Mouse (Mus musculus): ENCODE data around the gene Rnf31. TPM values are rescaled to one million over a fixed set of nuclear protein-coding genes. Genes with fewer than 3 reads are reported as not detected.

Gene Rnf31
- polyA plus RNA-seq (2015; fragmentation: Nextera tagmentation; extraction: Ambion mirVana), result 17.6 and 18.1 TPM in 2 replicates

- Histone ChIP-seq H3K4me3 (ENCODE audit: low read length) (peak within 1 kb of the TSS; percentile 98), H3K4me2 (ENCODE audit: low read depth, low read length) (peak within 1 kb of the TSS; percentile 83), H3K9ac (ENCODE audit: low read length) (peak within 1 kb of the TSS; percentile 91), H3K27me3 (ENCODE audit: control insufficient read depth, insufficient read depth, low read depth, low read length) (no peaks in the 10 kb centered on the region), H3K9me3 (ENCODE audit: control insufficient read depth, low read length) (no peaks in the 10 kb centered on the region), H3K4me1 (replicated peaks; ENCODE audit: control insufficient read depth, insufficient read depth, low read length) (peaks cover 16% of the 10 kb centered on the region), H3K36me3 (ENCODE audit: control insufficient read depth, insufficient read depth, low read length) (peaks cover 22% of the 10 kb centered on the region), H3K27ac (ENCODE audit: low read length) (peak within 1 kb of the TSS; percentile 99)
- ATAC-seq (ENCODE audit: low read depth), result peak; percentile 91
- under 1% methylated on average over 33 of the region's 33 CpGs for WGBS
Measured at GRCm38 (mm10) chr14:55591331-55591891, at the start of gene Rnf31. TSS of gene Rnf31 (plus strand) at chr14:55591708.

GRCm38 (mm10) chr14:55542268-55542667, 49.2 kb upstream of the Rnf31 start:
- H3K27me3 ChIP-seq (ENCODE audit: control insufficient read depth, insufficient read depth, low read depth, low read length), result no peaks in the 10 kb centered on the region
- no peak overlapping the region for H3K27ac ChIP-seq (ENCODE audit: low read length)
- 96% methylated on average over 12 of the region's 12 CpGs for WGBS
- no peak overlapping the region for H3K4me2 ChIP-seq (ENCODE audit: low read depth, low read length)
- no peaks in the 10 kb centered on the region for H3K9me3 ChIP-seq (ENCODE audit: control insufficient read depth, low read length)
- peaks cover 27% of the 10 kb centered on the region for H3K36me3 ChIP-seq (ENCODE audit: control insufficient read depth, insufficient read depth, low read length)
- ATAC-seq (ENCODE audit: low read depth), result no peak
- H3K4me1 ChIP-seq (replicated peaks; ENCODE audit: control insufficient read depth, insufficient read depth, low read length), result peaks cover 12% of the 10 kb centered on the region
- H3K9ac ChIP-seq (ENCODE audit: low read length), result no peak overlapping the region
- H3K4me3 ChIP-seq (ENCODE audit: low read length), result no peak overlapping the region

- Histone ChIP-seq H3K27ac (ENCODE audit: low read length) (no peak overlapping the region), H3K9me3 (ENCODE audit: control insufficient read depth, low read length) (no peaks in the 10 kb centered on the region), H3K9ac (ENCODE audit: low read length) (no peak overlapping the region), H3K27me3 (ENCODE audit: control insufficient read depth, insufficient read depth, low read depth, low read length) (no peaks in the 10 kb centered on the region), H3K4me3 (ENCODE audit: low read length) (no peak overlapping the region), H3K36me3 (ENCODE audit: control insufficient read depth, insufficient read depth, low read length) (peaks cover 44% of the 10 kb centered on the region), H3K4me2 (ENCODE audit: low read depth, low read length) (no peak overlapping the region), H3K4me1 (replicated peaks; ENCODE audit: control insufficient read depth, insufficient read depth, low read length) (peaks cover 12% of the 10 kb centered on the region)
- no peak for ATAC-seq (ENCODE audit: low read depth)
- 55% methylated on average over 9 of the region's 9 CpGs for WGBS
Measured at GRCm38 (mm10) chr14:55544334-55544733, 47.2 kb upstream of the Rnf31 start.

- WGBS, result 81% methylated on average over 6 of the region's 6 CpGs
- no peaks in the 10 kb centered on the region for H3K9me3 ChIP-seq (ENCODE audit: control insufficient read depth, low read length)
- no peak overlapping the region for H3K27ac ChIP-seq (ENCODE audit: low read length)
- no peak overlapping the region for H3K4me2 ChIP-seq (ENCODE audit: low read depth, low read length)
- H3K9ac ChIP-seq (ENCODE audit: low read length), result no peak overlapping the region
- no peak for ATAC-seq (ENCODE audit: low read depth)
- H3K27me3 ChIP-seq (ENCODE audit: control insufficient read depth, insufficient read depth, low read depth, low read length), result no peaks in the 10 kb centered on the region
- H3K4me3 ChIP-seq (ENCODE audit: low read length), result no peak overlapping the region
- no peaks in the 10 kb centered on the region for H3K4me1 ChIP-seq (replicated peaks; ENCODE audit: control insufficient read depth, insufficient read depth, low read length)
- peaks cover 31% of the 10 kb centered on the region for H3K36me3 ChIP-seq (ENCODE audit: control insufficient read depth, insufficient read depth, low read length)
Measured at GRCm38 (mm10) chr14:55550191-55550590, 41.3 kb upstream of the Rnf31 start.

- no peak for ATAC-seq (ENCODE audit: low read depth)
- H3K4me1 ChIP-seq (replicated peaks; ENCODE audit: control insufficient read depth, insufficient read depth, low read length), result no peaks in the 10 kb centered on the region
- H3K36me3 ChIP-seq (ENCODE audit: control insufficient read depth, insufficient read depth, low read length), result peaks cover 21% of the 10 kb centered on the region
- H3K27me3 ChIP-seq (ENCODE audit: control insufficient read depth, insufficient read depth, low read depth, low read length), result no peaks in the 10 kb centered on the region
- WGBS, result 70% methylated on average over 5 of the region's 5 CpGs
- H3K9me3 ChIP-seq (ENCODE audit: control insufficient read depth, low read length), result no peaks in the 10 kb centered on the region
- no peak overlapping the region for H3K9ac ChIP-seq (ENCODE audit: low read length)
- no peak overlapping the region for H3K4me2 ChIP-seq (ENCODE audit: low read depth, low read length)
- no peak overlapping the region for H3K27ac ChIP-seq (ENCODE audit: low read length)
- no peak overlapping the region for H3K4me3 ChIP-seq (ENCODE audit: low read length)
Measured at GRCm38 (mm10) chr14:55551347-55551746, 40.2 kb upstream of the Rnf31 start.

- H3K27ac ChIP-seq (ENCODE audit: low read length), result no peak overlapping the region
- peaks cover 2% of the 10 kb centered on the region for H3K4me1 ChIP-seq (replicated peaks; ENCODE audit: control insufficient read depth, insufficient read depth, low read length)
- H3K9ac ChIP-seq (ENCODE audit: low read length), result no peak overlapping the region
- H3K4me3 ChIP-seq (ENCODE audit: low read length), result no peak overlapping the region
- H3K36me3 ChIP-seq (ENCODE audit: control insufficient read depth, insufficient read depth, low read length), result peaks cover 21% of the 10 kb centered on the region
- H3K9me3 ChIP-seq (ENCODE audit: control insufficient read depth, low read length), result no peaks in the 10 kb centered on the region
- no peaks in the 10 kb centered on the region for H3K27me3 ChIP-seq (ENCODE audit: control insufficient read depth, insufficient read depth, low read depth, low read length)
- H3K4me2 ChIP-seq (ENCODE audit: low read depth, low read length), result no peak overlapping the region
- ATAC-seq (ENCODE audit: low read depth), result no peak
- 90% methylated on average over 8 of the region's 8 CpGs for WGBS
Measured at GRCm38 (mm10) chr14:55551794-55552193, 39.7 kb upstream of the Rnf31 start.

GRCm38 (mm10) chr14:55554635-55555034, 36.9 kb upstream of the Rnf31 start:
- Histone ChIP-seq H3K9ac (ENCODE audit: low read length) (no peak overlapping the region), H3K4me1 (replicated peaks; ENCODE audit: control insufficient read depth, insufficient read depth, low read length) (peaks cover 6% of the 10 kb centered on the region), H3K27ac (ENCODE audit: low read length) (no peak overlapping the region), H3K27me3 (ENCODE audit: control insufficient read depth, insufficient read depth, low read depth, low read length) (no peaks in the 10 kb centered on the region), H3K36me3 (ENCODE audit: control insufficient read depth, insufficient read depth, low read length) (peaks cover 1% of the 10 kb centered on the region), H3K4me2 (ENCODE audit: low read depth, low read length) (no peak overlapping the region), H3K4me3 (ENCODE audit: low read length) (no peak overlapping the region), H3K9me3 (ENCODE audit: control insufficient read depth, low read length) (no peaks in the 10 kb centered on the region)
- no peak for ATAC-seq (ENCODE audit: low read depth)

- Histone ChIP-seq H3K36me3 (ENCODE audit: control insufficient read depth, insufficient read depth, low read length) (no peaks in the 10 kb centered on the region), H3K4me3 (ENCODE audit: low read length) (no peak overlapping the region), H3K4me1 (replicated peaks; ENCODE audit: control insufficient read depth, insufficient read depth, low read length) (peaks cover 6% of the 10 kb centered on the region), H3K27me3 (ENCODE audit: control insufficient read depth, insufficient read depth, low read depth, low read length) (no peaks in the 10 kb centered on the region), H3K9ac (ENCODE audit: low read length) (no peak overlapping the region), H3K4me2 (ENCODE audit: low read depth, low read length) (no peak overlapping the region), H3K27ac (ENCODE audit: low read length) (no peak overlapping the region), H3K9me3 (ENCODE audit: control insufficient read depth, low read length) (no peaks in the 10 kb centered on the region)
- ATAC-seq (ENCODE audit: low read depth), result no peak
- 74% methylated on average over 3 of the region's 3 CpGs for WGBS
Measured at GRCm38 (mm10) chr14:55555788-55556187, 35.7 kb upstream of the Rnf31 start.

GRCm38 (mm10) chr14:55557003-55557402, 34.5 kb upstream of the Rnf31 start:
- peak overlapping the region; percentile 47; the same call in 1 of the 2 replicates for H3K27ac ChIP-seq (ENCODE audit: low read length)
- no peak for ATAC-seq (ENCODE audit: low read depth)
- no peaks in the 10 kb centered on the region for H3K27me3 ChIP-seq (ENCODE audit: control insufficient read depth, insufficient read depth, low read depth, low read length)
- no peak overlapping the region for H3K9ac ChIP-seq (ENCODE audit: low read length)
- H3K9me3 ChIP-seq (ENCODE audit: control insufficient read depth, low read length), result no peaks in the 10 kb centered on the region
- H3K36me3 ChIP-seq (ENCODE audit: control insufficient read depth, insufficient read depth, low read length), result no peaks in the 10 kb centered on the region
- H3K4me1 ChIP-seq (replicated peaks; ENCODE audit: control insufficient read depth, insufficient read depth, low read length), result peaks cover 17% of the 10 kb centered on the region
- no peak overlapping the region for H3K4me3 ChIP-seq (ENCODE audit: low read length)
- H3K4me2 ChIP-seq (ENCODE audit: low read depth, low read length), result no peak overlapping the region
- 18% methylated on average over 5 of the region's 5 CpGs for WGBS

- Histone ChIP-seq H3K4me2 (ENCODE audit: low read depth, low read length) (no peak overlapping the region), H3K9ac (ENCODE audit: low read length) (no peak overlapping the region), H3K4me1 (replicated peaks; ENCODE audit: control insufficient read depth, insufficient read depth, low read length) (peaks cover 20% of the 10 kb centered on the region), H3K27me3 (ENCODE audit: control insufficient read depth, insufficient read depth, low read depth, low read length) (no peaks in the 10 kb centered on the region), H3K4me3 (ENCODE audit: low read length) (no peak overlapping the region), H3K36me3 (ENCODE audit: control insufficient read depth, insufficient read depth, low read length) (no peaks in the 10 kb centered on the region), H3K27ac (ENCODE audit: low read length) (0 out of 2 replicates have a peak overlapping the region, but pooled peaks have one; percentile 47), H3K9me3 (ENCODE audit: control insufficient read depth, low read length) (no peaks in the 10 kb centered on the region)
- WGBS, result 78% methylated on average over 3 of the region's 3 CpGs
- no peak for ATAC-seq (ENCODE audit: low read depth)
Measured at GRCm38 (mm10) chr14:55557587-55557986, 33.9 kb upstream of the Rnf31 start.
